Mouse (Mus musculus) liver, adult 2 months (tissue): ENCODE data around the gene Mboat2. TPM values are rescaled to one million over a fixed set of nuclear protein-coding genes. Genes with fewer than 3 reads are reported as not detected.

Source experiments
- DNase-seq: peaks from one replicate; pipeline ENCODE4 v3.0.0-alpha.2; 2011; ENCODE audit warnings: low read depth, low spot score; ENCODE audit errors: extremely low read depth
- H3K27ac ChIP-seq: fragments of 200-500 bp; replicated peaks from 2 replicates; pipeline ENCODE4 v1.5.1; 2012; ENCODE audit warnings: low read depth, mild to moderate bottlenecking, control low read depth, inconsistent platforms, low read length; ENCODE audit not compliant: insufficient read depth
- H3K27me3 ChIP-seq: fragments of 200-500 bp; 2 replicates; pipeline ENCODE4 v1.6.1; 2012; ENCODE audit warnings: mild to moderate bottlenecking, moderate library complexity, low read length, inconsistent platforms; ENCODE audit not compliant: control insufficient read depth, insufficient read depth
- H3K36me3 ChIP-seq: fragments of 200-500 bp; 2 replicates; pipeline ENCODE4 v1.6.1; 2012; ENCODE audit warnings: low read length, inconsistent platforms; ENCODE audit not compliant: control insufficient read depth, insufficient read depth
- H3K4me1 ChIP-seq: fragments of 200-500 bp; 2 replicates; pipeline ENCODE4 v1.6.1; 2011; ENCODE audit warnings: low read length; ENCODE audit not compliant: control insufficient read depth, insufficient read depth
- H3K4me3 ChIP-seq: fragments of 200-500 bp; 2 replicates; pipeline ENCODE4 v1.5.1; 2011; ENCODE audit warnings: low read depth, mild to moderate bottlenecking, control low read depth, low read length, moderate library complexity; ENCODE audit not compliant: insufficient read depth
- H3K79me2 ChIP-seq: fragments of 200-500 bp; 2 replicates; pipeline ENCODE4 v1.6.1; 2012; ENCODE audit warnings: inconsistent platforms, mild to moderate bottlenecking, low read length, moderate library complexity; ENCODE audit not compliant: control insufficient read depth, insufficient read depth
- H3K9ac ChIP-seq: fragments of 200-500 bp; 2 replicates; pipeline ENCODE4 v1.6.1; 2012; ENCODE audit warnings: low read depth, mild to moderate bottlenecking, control low read depth, inconsistent platforms, low read length
- CTCF ChIP-seq: fragments of 200-500 bp; IDR thresholded peaks from 2 replicates; pipeline ENCODE4 v1.5.1; 2011; ENCODE audit warnings: low read depth, low read length, control low read depth
- POLR2A ChIP-seq: fragments of 200-500 bp; IDR thresholded peaks from 2 replicates; pipeline ENCODE4 v1.6.1; 2011; ENCODE audit warnings: low read length, control low read depth; ENCODE audit not compliant: insufficient read depth; ENCODE audit errors: extremely low read depth
- WGBS: fragments of 180-500 bp; shearing (Covaris S2); methylation state at CpG from one replicate; pipeline ENCODE4 v1.1.7; 2018; 5-methylcytosine and 5-hydroxymethylcytosine counted together
- polyA plus RNA-seq: library from polyadenylated mRNA; depleted of rRNA; stranded (reverse); fragments of >200 nt; gene quantifications from 2 replicates; pipeline ENCODE4 v1.2.3, GENCODE M21; 2012
- total RNA-seq: library from RNA; depleted of rRNA; stranded (reverse); fragments of >200 nt; gene quantifications from 2 replicates; pipeline ENCODE4 v1.2.3, GENCODE M21; 2014

Mboat2 gene
- total and polyA plus RNA-seq, 2 experiments: 0.18 TPM; not detected in 1

GRCm38 (mm10) chr12:24975115-24975733, 144.5 kb downstream of the Mboat2 start:
- WGBS: under 1% methylated on average over 25 of the region's 31 CpGs
- TF ChIP-seq CTCF (peak; percentile 19; the same call in 1 of the 2 replicates), POLR2A (no peak)

GRCm38 (mm10) chr12:24985226-24985625, 154.5 kb downstream of the Mboat2 start:
- 76% methylated on average over 5 of the region's 5 CpGs for WGBS
- Histone ChIP-seq H3K27me3 (no peaks in the 10 kb centered on the region), H3K36me3 (peaks cover 34% of the 10 kb centered on the region), H3K27ac (no peak overlapping the region), H3K4me3 (no peak overlapping the region), H3K9ac (no peak overlapping the region), H3K79me2 (peaks cover 9% of the 10 kb centered on the region), H3K4me1 (no peaks in the 10 kb centered on the region)
- TF ChIP-seq POLR2A (no peak), CTCF (no peak)
- no peak for DNase-seq

More at GRCm38 (mm10) chr12:24975115-24975733, 144.5 kb downstream of the Mboat2 start:
- Histone ChIP-seq H3K36me3 (no peaks in the 10 kb centered on the region), H3K4me3 (peak overlapping the region; percentile 74), H3K27me3 (no peaks in the 10 kb centered on the region), H3K79me2 (peaks cover 11% of the 10 kb centered on the region; the same call in 1 of the 2 replicates), H3K4me1 (no peaks in the 10 kb centered on the region), H3K27ac (peak overlapping the region; percentile 54), H3K9ac (peak overlapping the region; percentile 89)
- peak; percentile 59 for DNase-seq

GRCm38 (mm10) chr12:24995350-24995749, 164.7 kb downstream of the Mboat2 start:
- Histone ChIP-seq H3K4me1 (no peaks in the 10 kb centered on the region), H3K27me3 (no peaks in the 10 kb centered on the region), H3K4me3 (no peak overlapping the region), H3K36me3 (peaks cover 71% of the 10 kb centered on the region), H3K27ac (no peak overlapping the region), H3K79me2 (no peaks in the 10 kb centered on the region), H3K9ac (no peak overlapping the region)
- no peak for DNase-seq
- TF ChIP-seq POLR2A (no peak), CTCF (no peak)
- 96% methylated on average over 4 of the region's 4 CpGs for WGBS

- no peak for TF ChIP-seq CTCF
- no peak for TF ChIP-seq POLR2A
- no peaks in the 10 kb centered on the region for H3K27me3 ChIP-seq
- H3K79me2 ChIP-seq: no peaks in the 10 kb centered on the region
- no peak overlapping the region for H3K9ac ChIP-seq
- H3K4me3 ChIP-seq: no peak overlapping the region
- DNase-seq: no peak
- H3K36me3 ChIP-seq: peaks cover 66% of the 10 kb centered on the region
- WGBS: 88% methylated on average over 6 of the region's 6 CpGs
- no peaks in the 10 kb centered on the region for H3K4me1 ChIP-seq
- no peak overlapping the region for H3K27ac ChIP-seq
Measured at GRCm38 (mm10) chr12:25005350-25005749, 174.7 kb downstream of the Mboat2 start.

GRCm38 (mm10) chr12:25009957-25010356, 179.3 kb downstream of the Mboat2 start:
- no peak for TF ChIP-seq POLR2A
- no peak for TF ChIP-seq CTCF

GRCm38 (mm10) chr12:25010416-25010815, 179.7 kb downstream of the Mboat2 start:
- DNase-seq: no peak
- 93% methylated on average over 1 of the region's 1 CpGs for WGBS
- Histone ChIP-seq H3K4me3 (no peak overlapping the region), H3K4me1 (peaks cover 10% of the 10 kb centered on the region), H3K27me3 (no peaks in the 10 kb centered on the region), H3K36me3 (peaks cover 54% of the 10 kb centered on the region), H3K79me2 (no peaks in the 10 kb centered on the region), H3K9ac (no peak overlapping the region), H3K27ac (no peak overlapping the region)
- no peak for TF ChIP-seq CTCF

More at GRCm38 (mm10) chr12:25009957-25010356, 179.3 kb downstream of the Mboat2 start:
- 87% methylated on average over 9 of the region's 9 CpGs for WGBS
- no peak overlapping the region for H3K9ac ChIP-seq
- H3K27me3 ChIP-seq: no peaks in the 10 kb centered on the region
- no peaks in the 10 kb centered on the region for H3K79me2 ChIP-seq
- no peak overlapping the region for H3K4me3 ChIP-seq
- DNase-seq: no peak
- peaks cover 10% of the 10 kb centered on the region for H3K4me1 ChIP-seq
- peaks cover 55% of the 10 kb centered on the region for H3K36me3 ChIP-seq
- no peak overlapping the region for H3K27ac ChIP-seq
